In genomic region chr8:122709340-122710111, GRCm38 (mm10) we compare ENCODE assay signal across 9 mouse cellular contexts. TPM values are rescaled to one million over a fixed set of nuclear protein-coding genes. Genes with fewer than 3 reads are reported as not detected.
DNase-seq lines count a peak whose midpoint lies in the region; ATAC-seq and TF ChIP-seq lines count a peak whose summit lies in the region.
"Had no signal": no experiment of that assay in that cellular context is flagged by ENCODE, and none has a peak within 500 bp of the region (broad histone marks: within the 10 kb centered on the region; RNA-seq: fewer than 3 reads in every experiment).

No protein-coding gene starts in this region.

- no peak overlapping the region for H3K27ac ChIP-seq in kidney, postnatal 0 days
- H3K27ac ChIP-seq in kidney, embryonic 15.5 days = no peak overlapping the region
- peak overlapping the region; percentile 70 for H3K27ac ChIP-seq in hindbrain, embryonic 10.5 days
- H3K27ac ChIP-seq in midbrain, embryonic 13.5 days = peak overlapping the region; percentile 48; the same call in 1 of the 2 replicates
- H3K27ac ChIP-seq: macrophage had no signal

- H3K36me3 ChIP-seq in kidney, postnatal 0 days (ENCODE audit: insufficient read depth, low read length) = no peaks in the 10 kb centered on the region
- no peaks in the 10 kb centered on the region for H3K36me3 ChIP-seq in kidney, embryonic 15.5 days
- H3K36me3 ChIP-seq in hindbrain, embryonic 10.5 days = no peaks in the 10 kb centered on the region
- H3K36me3 ChIP-seq in midbrain, embryonic 13.5 days = no peaks in the 10 kb centered on the region

- no peak overlapping the region for H3K9ac ChIP-seq in kidney, postnatal 0 days (ENCODE audit: low read depth, low read length)
- no peak overlapping the region for H3K9ac ChIP-seq in kidney, embryonic 15.5 days
- no peak overlapping the region for H3K9ac ChIP-seq in midbrain, embryonic 13.5 days (replicated peaks)

- TF ChIP-seq CTCF in kidney, postnatal 0 days (IDR thresholded peaks at IDR 0.05; ENCODE audit: low read depth) = 0 out of 2 replicates have a peak, but pooled peaks have one; percentile 9

- H3K4me3 ChIP-seq in kidney, postnatal 0 days (replicated peaks; ENCODE audit: low read depth, low read length) = no peak overlapping the region
- H3K4me3 ChIP-seq in kidney, embryonic 15.5 days (replicated peaks) = no peak overlapping the region
- no peak overlapping the region for H3K4me3 ChIP-seq in hindbrain, embryonic 10.5 days
- H3K4me3 ChIP-seq in midbrain, embryonic 13.5 days (replicated peaks) = no peak overlapping the region

- H3K4me2 ChIP-seq in kidney, postnatal 0 days (ENCODE audit: low read length) = no peak overlapping the region
- H3K4me2 ChIP-seq in kidney, embryonic 15.5 days = no peak overlapping the region
- no peak overlapping the region for H3K4me2 ChIP-seq in midbrain, embryonic 13.5 days (replicated peaks)

- no peaks in the 10 kb centered on the region for H3K4me1 ChIP-seq in kidney, postnatal 0 days (replicated peaks; ENCODE audit: insufficient read depth, low read length)
- peaks cover 12% of the 10 kb centered on the region; the same call in 1 of the 2 replicates for H3K4me1 ChIP-seq in kidney, embryonic 15.5 days
- peaks cover 56% of the 10 kb centered on the region for H3K4me1 ChIP-seq in hindbrain, embryonic 10.5 days (replicated peaks)
- peaks cover 32% of the 10 kb centered on the region for H3K4me1 ChIP-seq in midbrain, embryonic 13.5 days (replicated peaks)

- no peaks in the 10 kb centered on the region for H3K9me3 ChIP-seq in kidney, postnatal 0 days (replicated peaks; ENCODE audit: low read length)
- H3K9me3 ChIP-seq in kidney, embryonic 15.5 days (replicated peaks) = no peaks in the 10 kb centered on the region
- H3K9me3 ChIP-seq in hindbrain, embryonic 10.5 days = no peaks in the 10 kb centered on the region
- no peaks in the 10 kb centered on the region for H3K9me3 ChIP-seq in midbrain, embryonic 13.5 days

- WGBS in kidney, postnatal 0 days = 52% methylated on average over 26 of the region's 26 CpGs
- 50% methylated on average over 26 of the region's 26 CpGs for WGBS in kidney, embryonic 15.5 days
- 46% methylated on average over 26 of the region's 26 CpGs for WGBS in hindbrain, embryonic 10.5 days
- 34% methylated on average over 26 of the region's 26 CpGs for WGBS in midbrain, embryonic 13.5 days

- no peak for ATAC-seq in kidney, postnatal 0 days (replicated peaks; ENCODE audit: low FRiP score, low read depth)
- ATAC-seq in kidney, embryonic 15.5 days (replicated peaks; ENCODE audit: low FRiP score) = no peak
- peak; percentile 75 for ATAC-seq in cerebellum, adult (ENCODE audit: insufficient number of reproducible peaks, low FRiP score, low TSS enrichment)
- peak; percentile 57 for ATAC-seq in midbrain, embryonic 13.5 days
- ATAC-seq in monocyte, adult 5-6 weeks (replicated peaks; ENCODE audit: insufficient number of reproducible peaks, low FRiP score, low TSS enrichment, poor library complexity, severe bottlenecking) = no peak

- no peaks in the 10 kb centered on the region for H3K27me3 ChIP-seq in kidney, postnatal 0 days (ENCODE audit: insufficient read depth, low read length)
- H3K27me3 ChIP-seq in kidney, embryonic 15.5 days = peaks cover 13% of the 10 kb centered on the region
- H3K27me3 ChIP-seq in hindbrain, embryonic 10.5 days (ENCODE audit: insufficient read depth, poor library complexity, severe bottlenecking) = peaks cover 30% of the 10 kb centered on the region; the same call in 1 of the 2 replicates
- H3K27me3 ChIP-seq in midbrain, embryonic 13.5 days = 0 out of 2 replicates have a peak, but pooled peaks cover 3% of the 10 kb centered on the region

- DNase-seq in kidney, postnatal 0 days (ENCODE audit: low spot score) = no peak
- peak; percentile 47 for DNase-seq in hindbrain, embryonic 10.5 days (ENCODE audit: low spot score)
- DNase-seq in thymus, postnatal 14 days = peak; percentile 91
- no peak for DNase-seq in adrenal gland, adult 8-10 months

RNA-seq across cellular contexts. Expression of gene Cbfa2t3, which starts 10.6 kb away (rescaled TPM):
- polyA plus RNA-seq in kidney, postnatal 0 days (2015; fragmentation: Nextera tagmentation; extraction: Ambion mirVana) = 3.6 and 4.4 TPM in 2 replicates
- 3.5 and 3.6 TPM in 2 replicates for polyA plus RNA-seq in kidney, embryonic 15.5 days (2015; fragmentation: Nextera tagmentation; extraction: Ambion mirVana)
- 2.2 and 5.4 TPM in 2 replicates for polyA plus RNA-seq in hindbrain, embryonic 10.5 days (2016; fragmentation: Nextera tagmentation; extraction: Ambion mirVana)
- polyA plus RNA-seq in midbrain, embryonic 13.5 days (2015; fragmentation: Nextera tagmentation; extraction: Ambion mirVana) = 20.2 and 20.9 TPM in 2 replicates
- 21.2 to 48.6 TPM (median 32.6 TPM) in 3 replicates for total RNA-seq in monocyte, adult 5-6 weeks (2017)
- total RNA-seq in adrenal gland, adult 8-10 months (2022) = 10 to 100 TPM; 10.9 to 21.7 (median 15.3) TPM

Comparison
In these comparisons a context has a peak if more than half of its experiments do, and no peak if none do; other contexts are left out.
1. ATAC-seq: peak in cerebellum, adult (single experiment) and midbrain, embryonic 13.5 days (single experiment); none in kidney, postnatal 0 days (single experiment), kidney, embryonic 15.5 days (single experiment) and monocyte, adult 5-6 weeks (single experiment).
2. DNase-seq: peak in hindbrain, embryonic 10.5 days (single experiment) and thymus, postnatal 14 days (single experiment); none in kidney, postnatal 0 days (single experiment) and adrenal gland, adult 8-10 months (single experiment).
3. H3K27ac ChIP-seq: peak in hindbrain, embryonic 10.5 days (single experiment) and midbrain, embryonic 13.5 days (single experiment); none in kidney, postnatal 0 days (single experiment) and kidney, embryonic 15.5 days (single experiment).